In the genomic region with DNA sequence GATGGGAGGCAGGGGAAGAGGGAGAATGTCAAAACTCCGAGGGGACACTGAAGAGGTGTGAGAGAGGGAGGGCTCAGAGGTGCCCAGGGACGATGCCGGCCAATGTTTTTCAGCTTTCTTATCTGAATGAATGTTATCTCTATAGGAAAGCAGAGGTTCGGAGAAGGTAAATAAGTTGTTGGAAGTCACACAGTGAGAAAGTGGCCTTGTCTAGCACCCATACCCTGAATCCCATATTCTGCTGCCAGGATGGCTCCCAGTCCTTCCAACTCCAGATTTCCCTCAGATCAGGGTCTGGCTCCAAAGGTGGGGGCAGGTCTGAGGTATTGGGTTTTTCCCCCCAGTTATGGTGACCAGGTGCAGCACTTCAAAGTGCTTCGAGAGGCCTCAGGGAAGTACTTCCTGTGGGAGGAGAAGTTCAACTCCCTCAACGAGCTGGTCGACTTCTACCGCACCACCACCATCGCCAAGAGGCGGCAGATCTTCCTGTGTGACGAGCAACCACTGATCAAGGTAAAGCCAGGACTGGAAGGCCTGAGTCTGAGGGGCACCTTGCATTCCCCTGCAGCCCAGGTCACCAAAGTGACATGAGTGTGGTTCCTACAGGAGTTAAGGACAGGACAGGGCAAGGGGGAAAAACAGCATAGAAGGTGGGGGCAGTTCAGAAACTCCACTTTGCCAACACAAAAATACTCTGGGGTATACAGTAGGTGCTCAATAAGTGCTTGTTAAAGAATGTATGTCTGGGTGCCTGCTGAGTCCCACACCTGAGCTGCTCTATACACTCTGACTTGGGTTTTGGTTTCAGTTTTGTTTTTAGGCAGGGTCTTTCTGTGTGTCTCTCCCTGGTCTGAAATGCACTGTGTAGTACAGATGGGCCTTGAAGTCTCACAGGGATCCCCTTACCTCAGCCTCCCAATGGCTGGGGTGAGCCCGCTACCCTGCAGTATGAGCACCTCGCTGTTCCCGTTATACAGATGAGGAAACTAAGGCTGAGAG, we compare ENCODE assay signal across 1 mouse cellular context.
TF ChIP-seq lines count a peak whose summit lies in the region.

No protein-coding gene starts in this region.

TF ChIP-seq in CH12.LX, 34 proteins besides CTCF, POLR2A, EP300 and RAD21 (continued from another document):
- TF ChIP-seq MXI1 (IDR thresholded peaks at IDR 0.05; ENCODE audit: low read depth, low read length) (no peak), USF2 (conservative IDR thresholded peaks at IDR 0.05; ENCODE audit: low read depth, low read length) (no peak), JUN (IDR thresholded peaks at IDR 0.05; ENCODE audit: insufficient read depth, low read depth, low read length) (no peak), MAZ (IDR thresholded peaks at IDR 0.05; ENCODE audit: low read depth, low read length) (peak; percentile 31), ZKSCAN1 (IDR thresholded peaks at IDR 0.05; ENCODE audit: borderline replicate concordance, low read depth, low read length) (no peak; the same call in 1 of the 2 replicates), PAX5 (IDR thresholded peaks at IDR 0.05; ENCODE audit: low read length) (no peak), ELF1 (IDR thresholded peaks at IDR 0.05; ENCODE audit: low read depth, low read length) (peak; percentile 25; the same call in 1 of the 2 replicates), UBTF (IDR thresholded peaks at IDR 0.05; ENCODE audit: low read depth, low read length) (no peak), E2F4 (IDR thresholded peaks at IDR 0.05; ENCODE audit: insufficient replicate concordance, low read depth, low read length) (no peak)
